Mouse (Mus musculus): ENCODE results near the gene Phactr2.
A peak's percentile ranks its signal among the peaks of the same experiment; 100 is the strongest.

Phactr2 gene

GRCm38 (mm10) chr10:13401971-13402370 lies 72.2 kb downstream of the Phactr2 start:
- DNase-seq (ENCODE audit: low spot score in 2 of 2) = no peak

GRCm38 (mm10) chr10:13395753-13396152 lies 78.5 kb downstream of the Phactr2 start:
- no peak for DNase-seq (ENCODE audit: low spot score in 2 of 2)

- DNase-seq (ENCODE audit: low spot score in 2 of 2) = no peak
These were observed 80.2 kb downstream of the Phactr2 start for GRCm38 (mm10) chr10:13394000-13394399.

- peak; percentile 21 to 36 for DNase-seq (ENCODE audit: low spot score in 2 of 2)
These were observed 85.9 kb downstream of the Phactr2 start for GRCm38 (mm10) chr10:13388116-13388922.

GRCm38 (mm10) chr10:13384866-13385265 lies 89.3 kb downstream of the Phactr2 start:
- DNase-seq (ENCODE audit: low spot score in 2 of 2) = peak in 1 of 2 experiments; percentile 30

- no peak for DNase-seq (ENCODE audit: low spot score in 2 of 2)
These were observed 96.3 kb downstream of the Phactr2 start for GRCm38 (mm10) chr10:13377895-13378294.

- DNase-seq (ENCODE audit: low spot score in 2 of 2) = no peak
These were observed 97.6 kb downstream of the Phactr2 start for GRCm38 (mm10) chr10:13376428-13377260.

GRCm38 (mm10) chr10:13375820-13376219 lies 98.4 kb downstream of the Phactr2 start:
- DNase-seq (ENCODE audit: low spot score in 2 of 2) = no peak

- no peak for DNase-seq (ENCODE audit: low spot score in 2 of 2)
These were observed 104.4 kb downstream of the Phactr2 start for GRCm38 (mm10) chr10:13369581-13370375.

- no peak for DNase-seq (ENCODE audit: low spot score in 2 of 2)
These were observed 110.0 kb downstream of the Phactr2 start for GRCm38 (mm10) chr10:13364286-13364580.

GRCm38 (mm10) chr10:13363499-13364285 lies 110.5 kb downstream of the Phactr2 start:
- no peak for DNase-seq (ENCODE audit: low spot score in 2 of 2)

GRCm38 (mm10) chr10:13360913-13361312 lies 113.3 kb downstream of the Phactr2 start:
- DNase-seq (ENCODE audit: low spot score in 2 of 2) = no peak

GRCm38 (mm10) chr10:13359846-13360245 lies 114.4 kb downstream of the Phactr2 start:
- DNase-seq (ENCODE audit: low spot score in 2 of 2) = no peak

GRCm38 (mm10) chr10:13358679-13359078 lies 115.5 kb downstream of the Phactr2 start:
- no peak for DNase-seq (ENCODE audit: low spot score in 2 of 2)

- DNase-seq (ENCODE audit: low spot score in 2 of 2) = no peak
These were observed 127.5 kb downstream of the Phactr2 start for GRCm38 (mm10) chr10:13346609-13347290.

GRCm38 (mm10) chr10:13340583-13340982 lies 133.6 kb downstream of the Phactr2 start:
- no peak for DNase-seq (ENCODE audit: low spot score in 2 of 2)

- no peak for DNase-seq (ENCODE audit: low spot score in 2 of 2)
These were observed 137.2 kb downstream of the Phactr2 start for GRCm38 (mm10) chr10:13336964-13337363.

GRCm38 (mm10) chr10:13335814-13336213 lies 138.4 kb downstream of the Phactr2 start:
- no peak for DNase-seq (ENCODE audit: low spot score in 2 of 2)

GRCm38 (mm10) chr10:13335347-13335746 lies 138.9 kb downstream of the Phactr2 start:
- no peak for DNase-seq (ENCODE audit: low spot score in 2 of 2)

- peak; percentile 25 to 29 for DNase-seq (ENCODE audit: low spot score in 2 of 2)
These were observed 140.4 kb downstream of the Phactr2 start for GRCm38 (mm10) chr10:13333781-13334180.

- no peak for DNase-seq (ENCODE audit: low spot score in 2 of 2)
These were observed 141.2 kb downstream of the Phactr2 start for GRCm38 (mm10) chr10:13332985-13333384.

Measured in right cerebral cortex, adult 2 months (tissue).